Mouse (Mus musculus): ENCODE measurements around the gene Bnipl. TPM values are rescaled to one million over a fixed set of nuclear protein-coding genes. Genes with fewer than 3 reads are reported as not detected.

Bnipl gene
- polyA plus RNA-seq, 1 experiment from 2014 or later: 16.8 TPM

- Histone ChIP-seq H3K4me2 (replicated peaks; ENCODE audit: low read depth) (no peak overlapping the region), H3K4me1 (replicated peaks; ENCODE audit: control insufficient read depth, insufficient read depth) (peaks cover 6% of the 10 kb centered on the region; the same call in 1 of the 2 replicates), H3K9me3 (ENCODE audit: control insufficient read depth, low read length) (no peaks in the 10 kb centered on the region), H3K27ac (replicated peaks) (peak overlapping the region; percentile 5; the same call in 1 of the 2 replicates), H3K36me3 (ENCODE audit: control insufficient read depth, insufficient read depth, low read length) (no peaks in the 10 kb centered on the region), H3K9ac (ENCODE audit: low read length) (no peak overlapping the region), H3K27me3 (ENCODE audit: control insufficient read depth, insufficient read depth, low read length) (no peaks in the 10 kb centered on the region), H3K4me3 (ENCODE audit: low read depth, low read length) (no peak overlapping the region)
- DNase-seq (ENCODE audit: low spot score) (no peak), ATAC-seq (ENCODE audit: low FRiP score, low TSS enrichment) (no peak)
- TF ChIP-seq CTCF (IDR thresholded peaks at IDR 0.05; ENCODE audit: low read depth) (no peak), EP300 (optimal IDR thresholded peaks at IDR 0.05) (no peak)
- 82% methylated on average over 1 of the region's 1 CpGs for WGBS
These were observed 26.2 kb upstream of the Bnipl start for GRCm38 (mm10) chr3:95277149-95277551.

- H3K36me3 ChIP-seq (ENCODE audit: control insufficient read depth, insufficient read depth, low read length): no peaks in the 10 kb centered on the region
- DNase-seq (ENCODE audit: low spot score): no peak
- ATAC-seq (ENCODE audit: low FRiP score, low TSS enrichment): no peak
- H3K9ac ChIP-seq (ENCODE audit: low read length): no peak overlapping the region
- 74% methylated on average over 5 of the region's 5 CpGs for WGBS
- TF ChIP-seq EP300 (optimal IDR thresholded peaks at IDR 0.05): no peak
- TF ChIP-seq CTCF (IDR thresholded peaks at IDR 0.05; ENCODE audit: low read depth): no peak
- peak overlapping the region; percentile 5; the same call in 1 of the 2 replicates for H3K27ac ChIP-seq (replicated peaks)
- H3K4me2 ChIP-seq (replicated peaks; ENCODE audit: low read depth): no peak overlapping the region
- H3K9me3 ChIP-seq (ENCODE audit: control insufficient read depth, low read length): no peaks in the 10 kb centered on the region
- peaks cover 6% of the 10 kb centered on the region; the same call in 1 of the 2 replicates for H3K4me1 ChIP-seq (replicated peaks; ENCODE audit: control insufficient read depth, insufficient read depth)
- no peaks in the 10 kb centered on the region for H3K27me3 ChIP-seq (ENCODE audit: control insufficient read depth, insufficient read depth, low read length)
- H3K4me3 ChIP-seq (ENCODE audit: low read depth, low read length): no peak overlapping the region
These were observed 25.5 kb upstream of the Bnipl start for GRCm38 (mm10) chr3:95276428-95276934.

DNA sequence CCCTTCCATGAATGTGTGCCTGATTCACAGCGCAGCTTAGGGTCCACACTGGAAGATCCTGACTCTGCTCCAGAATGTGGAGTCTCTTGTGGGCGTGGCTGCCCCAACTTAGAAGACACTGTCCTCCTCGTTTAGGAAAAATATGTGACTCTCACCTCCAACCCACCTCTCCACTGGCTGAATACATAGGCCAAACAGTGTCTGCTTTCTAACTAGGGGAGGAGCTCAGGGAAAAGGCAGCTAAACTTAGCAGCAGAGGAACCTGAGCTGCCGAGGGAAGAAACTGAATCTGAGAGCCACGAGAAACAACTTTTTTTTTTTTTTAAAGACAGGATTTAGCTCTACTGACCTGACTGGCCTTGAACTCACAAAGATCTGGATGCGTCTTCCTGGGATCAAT lies 24.2 kb upstream of the Bnipl start:
- Histone ChIP-seq H3K36me3 (ENCODE audit: control insufficient read depth, insufficient read depth, low read length) (no peaks in the 10 kb centered on the region), H3K9me3 (ENCODE audit: control insufficient read depth, low read length) (no peaks in the 10 kb centered on the region), H3K27me3 (ENCODE audit: control insufficient read depth, insufficient read depth, low read length) (no peaks in the 10 kb centered on the region), H3K4me3 (ENCODE audit: low read depth, low read length) (no peak overlapping the region), H3K9ac (ENCODE audit: low read length) (no peak overlapping the region), H3K4me1 (replicated peaks; ENCODE audit: control insufficient read depth, insufficient read depth) (peaks cover 6% of the 10 kb centered on the region; the same call in 1 of the 2 replicates), H3K4me2 (replicated peaks; ENCODE audit: low read depth) (no peak overlapping the region), H3K27ac (replicated peaks) (no peak overlapping the region; the same call in 1 of the 2 replicates)
- TF ChIP-seq EP300 (optimal IDR thresholded peaks at IDR 0.05): no peak
- no peak for TF ChIP-seq CTCF (IDR thresholded peaks at IDR 0.05; ENCODE audit: low read depth)
- 61% methylated on average over 6 of the region's 6 CpGs for WGBS
- no peak for ATAC-seq (ENCODE audit: low FRiP score, low TSS enrichment)
- DNase-seq (ENCODE audit: low spot score): no peak

- ATAC-seq (ENCODE audit: low FRiP score, low TSS enrichment) (no peak), DNase-seq (ENCODE audit: low spot score) (no peak)
- Histone ChIP-seq H3K4me2 (replicated peaks; ENCODE audit: low read depth) (no peak overlapping the region), H3K27ac (replicated peaks) (no peak overlapping the region), H3K4me1 (replicated peaks; ENCODE audit: control insufficient read depth, insufficient read depth) (peaks cover 6% of the 10 kb centered on the region; the same call in 1 of the 2 replicates), H3K9ac (ENCODE audit: low read length) (no peak overlapping the region), H3K36me3 (ENCODE audit: control insufficient read depth, insufficient read depth, low read length) (no peaks in the 10 kb centered on the region), H3K4me3 (ENCODE audit: low read depth, low read length) (no peak overlapping the region), H3K27me3 (ENCODE audit: control insufficient read depth, insufficient read depth, low read length) (no peaks in the 10 kb centered on the region), H3K9me3 (ENCODE audit: control insufficient read depth, low read length) (no peaks in the 10 kb centered on the region)
- WGBS: 94% methylated on average over 4 of the region's 4 CpGs
- no peak for TF ChIP-seq EP300 (optimal IDR thresholded peaks at IDR 0.05)
- TF ChIP-seq CTCF (IDR thresholded peaks at IDR 0.05; ENCODE audit: low read depth): peak; percentile 30; the same call in 1 of the 2 replicates
These were observed 23.5 kb upstream of the Bnipl start for GRCm38 (mm10) chr3:95274453-95274852.

DNA sequence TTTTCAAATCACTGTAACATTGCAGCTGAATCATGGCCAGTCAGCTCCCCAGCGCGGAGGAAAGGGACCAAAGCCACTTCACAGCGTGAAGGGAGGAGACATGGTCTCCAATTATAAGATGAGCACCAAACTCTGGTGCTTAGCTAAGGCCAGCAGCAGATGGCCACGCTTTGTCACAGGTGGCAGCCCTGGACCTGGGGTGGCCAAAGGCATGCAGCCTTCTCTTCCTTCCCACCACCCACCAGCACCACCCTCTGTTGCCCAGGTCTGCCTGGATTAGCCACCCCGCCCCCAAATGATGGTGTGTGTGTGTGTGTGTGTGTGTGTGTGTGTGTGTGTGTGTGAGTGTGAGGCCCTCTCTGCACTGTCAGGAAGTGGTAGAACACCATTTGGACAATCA lies 22.5 kb upstream of the Bnipl start:
- no peak for ATAC-seq (ENCODE audit: low FRiP score, low TSS enrichment)
- no peak for DNase-seq (ENCODE audit: low spot score)
- H3K4me2 ChIP-seq (replicated peaks; ENCODE audit: low read depth): no peak overlapping the region
- no peaks in the 10 kb centered on the region for H3K27me3 ChIP-seq (ENCODE audit: control insufficient read depth, insufficient read depth, low read length)
- no peaks in the 10 kb centered on the region for H3K36me3 ChIP-seq (ENCODE audit: control insufficient read depth, insufficient read depth, low read length)
- H3K9ac ChIP-seq (ENCODE audit: low read length): no peak overlapping the region
- H3K9me3 ChIP-seq (ENCODE audit: control insufficient read depth, low read length): no peaks in the 10 kb centered on the region
- 90% methylated on average over 5 of the region's 5 CpGs for WGBS
- H3K4me1 ChIP-seq (replicated peaks; ENCODE audit: control insufficient read depth, insufficient read depth): peaks cover 6% of the 10 kb centered on the region; the same call in 1 of the 2 replicates
- H3K27ac ChIP-seq (replicated peaks): no peak overlapping the region
- H3K4me3 ChIP-seq (ENCODE audit: low read depth, low read length): no peak overlapping the region
- no peak for TF ChIP-seq CTCF (IDR thresholded peaks at IDR 0.05; ENCODE audit: low read depth)
- TF ChIP-seq EP300 (optimal IDR thresholded peaks at IDR 0.05): no peak

DNA sequence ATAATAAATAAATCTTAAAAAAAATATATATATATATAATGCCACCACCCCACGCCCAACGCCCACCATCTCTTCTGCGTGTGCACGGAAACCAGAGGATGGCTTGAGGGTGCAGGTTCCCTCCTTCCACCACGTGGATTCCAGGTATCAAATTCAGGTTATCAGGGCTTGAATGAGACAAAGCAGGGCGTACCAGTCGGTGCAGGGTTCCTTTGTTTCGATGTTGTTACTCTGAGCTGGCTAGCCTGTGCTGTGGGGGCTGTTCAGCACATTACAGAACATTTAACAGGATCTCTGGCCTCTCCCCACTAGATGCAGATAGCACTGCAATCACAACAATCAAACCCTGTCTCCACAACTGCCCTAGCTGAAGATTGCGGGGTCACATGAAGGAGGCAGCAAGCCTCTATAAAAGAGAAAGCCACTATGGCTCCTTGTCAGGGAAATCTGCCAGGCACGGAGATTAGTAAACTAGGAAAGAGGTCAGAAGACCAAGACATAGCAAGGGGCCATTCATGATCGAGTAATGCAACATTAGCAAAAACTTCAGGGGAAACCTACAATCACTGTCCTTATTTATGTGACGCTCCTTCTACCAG lies 19.9 kb upstream of the Bnipl start:
- Histone ChIP-seq H3K27ac (replicated peaks) (peak overlapping the region; percentile 73), H3K4me1 (replicated peaks; ENCODE audit: control insufficient read depth, insufficient read depth) (no peaks in the 10 kb centered on the region), H3K27me3 (ENCODE audit: control insufficient read depth, insufficient read depth, low read length) (no peaks in the 10 kb centered on the region), H3K36me3 (ENCODE audit: control insufficient read depth, insufficient read depth, low read length) (no peaks in the 10 kb centered on the region; the same call in 1 of the 2 replicates), H3K9ac (ENCODE audit: low read length) (no peak overlapping the region), H3K9me3 (ENCODE audit: control insufficient read depth, low read length) (no peaks in the 10 kb centered on the region), H3K4me2 (replicated peaks; ENCODE audit: low read depth) (no peak overlapping the region), H3K4me3 (ENCODE audit: low read depth, low read length) (no peak overlapping the region)
- peak; percentile 71 for DNase-seq (ENCODE audit: low spot score)
- ATAC-seq (ENCODE audit: low FRiP score, low TSS enrichment): peak; percentile 77
- TF ChIP-seq EP300 (optimal IDR thresholded peaks at IDR 0.05) (no peak), CTCF (IDR thresholded peaks at IDR 0.05; ENCODE audit: low read depth) (no peak)
- WGBS: 68% methylated on average over 12 of the region's 12 CpGs
